Mouse (Mus musculus) central nervous system, embryonic 14 days (tissue): ENCODE measurements around the gene Prl4a1. TPM values are rescaled to one million over a fixed set of nuclear protein-coding genes. Genes with fewer than 3 reads are reported as not detected.

Experiments
- polyA plus RNA-seq: library from polyadenylated mRNA; depleted of rRNA; stranded (reverse); fragments of >200 nt; gene quantifications from 2 replicates; pipeline ENCODE4 v1.2.3, GENCODE M21; 2012; rRNA removed

Prl4a1 gene
- not detected in 2 replicates for polyA plus RNA-seq

GRCm38 (mm10) chr13:28015912-28016311 is at the start of gene Prl4a1:
Gene Prl4a1, plus strand, starts transcription at chr13:28016212.

Other genes starting within 250 kb of the Prl4a1 start
- not detected in 2 replicates for gene Prl7c1, start 235.4 kb upstream of the Prl4a1 start, polyA plus RNA-seq
- not detected in 2 replicates for gene Prl2a1, start 214.6 kb upstream of the Prl4a1 start, polyA plus RNA-seq
- gene Prl2c1, start 166.9 kb upstream of the Prl4a1 start, polyA plus RNA-seq, result not detected in 2 replicates
- gene Prl5a1, start 126.3 kb downstream of the Prl4a1 start, polyA plus RNA-seq, result not detected in 2 replicates
- 0.80 and 0.96 TPM in 2 replicates for gene Gm11361, start 241.3 kb downstream of the Prl4a1 start, polyA plus RNA-seq